Mouse (Mus musculus): ENCODE data around the gene Olfr832. TPM values are rescaled to one million over a fixed set of nuclear protein-coding genes. Genes with fewer than 3 reads are reported as not detected.

Olfr832 gene
- not detected for polyA plus RNA-seq (2017; shearing (Covaris generic))

GRCm38 (mm10) chr9:18936822-18937221 is at the start of gene Olfr832:
Olfr832 (plus strand) TSS chr9:18937122.

GRCm38 (mm10) chr9:18987690-18988089 is 50.8 kb downstream of the Olfr832 start, which contains the start of gene Olfr834:
Olfr834 (plus strand) TSS chr9:18987990.

Other genes starting within 250 kb of the Olfr832 start
- under 1 TPM; 0.14 to 0.83 TPM for gene Olfr24, start 173.1 kb upstream of the Olfr832 start, polyA plus RNA-seq (2017; shearing (Covaris generic))
- not detected for gene Olfr828, start 117.6 kb upstream of the Olfr832 start, polyA plus RNA-seq (2017; shearing (Covaris generic))
- gene Olfr829, start 82.2 kb upstream of the Olfr832 start, polyA plus RNA-seq (2017; shearing (Covaris generic)), result not detected
- under 1 TPM in 1 of 2 experiments, not detected in 1; 0.13 TPM for gene Olfr830, start 62.4 kb upstream of the Olfr832 start, polyA plus RNA-seq (2017; shearing (Covaris generic))
- not detected for gene Olfr834, start 50.9 kb downstream of the Olfr832 start, polyA plus RNA-seq (2017; shearing (Covaris generic))
- gene Olfr835, start 95.6 kb downstream of the Olfr832 start, polyA plus RNA-seq (2017; shearing (Covaris generic)), result not detected
- under 1 TPM; 0.12 to 0.29 TPM for gene Olfr836, start 183.3 kb downstream of the Olfr832 start, polyA plus RNA-seq (2017; shearing (Covaris generic))
- under 1 TPM; 0.25 to 0.54 TPM for gene Olfr837, start 199.2 kb downstream of the Olfr832 start, polyA plus RNA-seq (2017; shearing (Covaris generic))
- gene Olfr839-ps1, start 240.2 kb downstream of the Olfr832 start, polyA plus RNA-seq (2017; shearing (Covaris generic)), result under 1 TPM in 1 of 2 experiments, not detected in 1; 0.09 TPM

Data from inflammation-experienced regulatory T-cells (primary cell).